Mouse (Mus musculus): ENCODE data around the gene Acap1. TPM values are rescaled to one million over a fixed set of nuclear protein-coding genes. Genes with fewer than 3 reads are reported as not detected.

Gene Acap1
- 1.4 and 5.0 TPM in 2 replicates for polyA plus RNA-seq (2015; fragmentation: Nextera tagmentation; extraction: Ambion mirVana)

DNA sequence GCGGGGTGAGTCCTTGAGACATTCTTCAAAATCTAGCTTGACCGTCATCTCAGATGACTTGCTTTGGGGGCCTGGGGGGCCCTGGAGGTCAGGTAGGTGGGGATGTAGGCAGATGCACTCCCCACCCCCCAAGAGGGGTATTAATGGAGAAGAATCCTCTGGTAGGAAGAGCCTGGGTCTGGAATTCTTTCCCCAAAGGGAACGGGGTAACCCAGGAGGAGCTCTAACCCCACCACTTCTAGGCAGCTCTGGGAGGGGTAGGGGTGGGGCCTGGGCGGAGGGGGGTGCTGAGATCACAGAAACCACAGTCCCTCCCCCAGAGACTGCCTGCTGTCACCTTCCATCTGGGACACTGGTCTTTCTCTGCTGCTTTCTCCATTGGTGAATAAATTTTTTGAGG is at the start of gene Acap1:
TSS of gene Acap1 (minus strand) at position 249 of the 400 bp plus-strand sequence.
- Histone ChIP-seq H3K4me2 (no peak within 1 kb of the TSS; the same call in 1 of the 2 replicates), H3K36me3 (no peaks in the 10 kb centered on the region), H3K27me3 (no peaks in the 10 kb centered on the region), H3K4me1 (peaks cover 24% of the 10 kb centered on the region), H3K27ac (no peak within 1 kb of the TSS), H3K4me3 (no peak within 1 kb of the TSS), H3K9ac (no peak within 1 kb of the TSS), H3K9me3 (no peaks in the 10 kb centered on the region)
- no peak for ATAC-seq (ENCODE audit: borderline replicate concordance, extremely low read depth, low FRiP score, low TSS enrichment)
- WGBS: 59% methylated on average over 4 of the region's 4 CpGs

DNA sequence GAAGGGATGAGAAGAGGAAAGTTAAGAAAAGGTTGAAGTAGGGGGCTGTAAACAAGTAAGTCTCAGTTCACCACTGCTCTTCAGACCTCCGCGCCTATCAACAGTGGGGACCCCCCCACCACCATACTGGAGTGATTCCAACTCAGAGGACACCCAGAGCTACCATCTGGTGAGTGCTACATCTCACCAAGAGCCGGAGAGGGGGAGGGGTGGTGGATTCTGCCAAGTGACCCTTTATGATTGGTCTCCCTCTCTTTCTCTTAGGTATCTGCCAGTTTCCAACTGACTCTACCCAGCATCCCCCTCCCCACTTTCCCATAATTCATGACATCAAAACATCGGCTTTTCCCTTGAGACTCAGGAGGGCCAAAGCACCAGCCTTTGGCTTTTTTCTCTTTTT is 45.6 kb upstream of the Acap1 start:
- WGBS: 65% methylated on average over 4 of the region's 4 CpGs
- no peak overlapping the region for H3K27ac ChIP-seq
- H3K27me3 ChIP-seq: peaks cover 29% of the 10 kb centered on the region
- peaks cover 12% of the 10 kb centered on the region for H3K36me3 ChIP-seq
- no peak overlapping the region for H3K9ac ChIP-seq
- H3K4me2 ChIP-seq: no peak overlapping the region
- peaks cover 17% of the 10 kb centered on the region for H3K4me1 ChIP-seq
- H3K4me3 ChIP-seq: no peak overlapping the region
- ATAC-seq (ENCODE audit: borderline replicate concordance, extremely low read depth, low FRiP score, low TSS enrichment): no peak
- no peaks in the 10 kb centered on the region for H3K9me3 ChIP-seq

DNA sequence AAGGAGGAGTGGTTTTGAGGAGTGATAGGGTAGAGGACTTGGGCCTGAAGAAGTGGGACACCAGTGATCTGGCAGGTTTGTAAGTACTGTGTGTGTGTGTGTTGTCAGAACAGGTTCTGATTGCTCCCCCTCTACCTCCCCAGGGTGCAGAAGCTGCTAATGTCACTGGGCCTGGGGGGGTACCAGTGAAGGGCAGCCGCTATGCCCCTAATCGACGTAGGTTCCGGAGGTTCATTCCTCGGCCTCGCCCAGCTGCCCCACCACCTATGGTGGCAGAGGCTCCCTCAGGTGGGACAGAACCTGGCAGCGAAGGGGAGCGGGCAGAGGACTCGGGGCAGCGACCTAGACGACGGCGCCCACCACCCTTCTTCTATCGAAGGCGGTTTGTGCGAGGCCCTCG is 44.4 kb upstream of the Acap1 start:
- H3K4me1 ChIP-seq: peaks cover 28% of the 10 kb centered on the region
- no peak overlapping the region for H3K27ac ChIP-seq
- no peak overlapping the region for H3K9ac ChIP-seq
- H3K4me2 ChIP-seq: no peak overlapping the region
- 94% methylated on average over 17 of the region's 17 CpGs for WGBS
- peaks cover 7% of the 10 kb centered on the region for H3K36me3 ChIP-seq
- no peak for ATAC-seq (ENCODE audit: borderline replicate concordance, extremely low read depth, low FRiP score, low TSS enrichment)
- peaks cover 38% of the 10 kb centered on the region for H3K27me3 ChIP-seq
- no peak overlapping the region for H3K4me3 ChIP-seq
- H3K9me3 ChIP-seq: no peaks in the 10 kb centered on the region

DNA sequence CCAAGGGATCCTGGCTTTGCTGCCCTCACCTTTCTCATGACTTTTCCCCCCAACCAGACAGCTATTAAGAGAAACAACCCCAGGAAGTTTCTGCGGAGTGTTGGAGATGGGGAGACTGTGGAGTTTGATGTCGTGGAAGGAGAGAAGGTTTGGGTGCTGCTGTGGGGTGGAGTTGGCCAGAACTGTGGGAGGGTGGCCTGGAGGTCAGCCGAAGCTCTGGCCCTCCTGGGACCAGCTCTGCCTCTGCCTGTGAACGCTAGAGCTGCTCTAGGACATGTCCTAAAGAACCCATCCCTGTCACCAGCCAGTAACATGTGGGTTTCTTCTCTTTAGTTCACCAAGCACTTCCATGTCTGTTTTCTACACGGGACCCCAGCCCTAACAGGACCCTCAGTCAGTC is 43.8 kb upstream of the Acap1 start:
- ATAC-seq (ENCODE audit: borderline replicate concordance, extremely low read depth, low FRiP score, low TSS enrichment): no peak
- 63% methylated on average over 5 of the region's 5 CpGs for WGBS
- H3K27me3 ChIP-seq: peaks cover 40% of the 10 kb centered on the region

DNA sequence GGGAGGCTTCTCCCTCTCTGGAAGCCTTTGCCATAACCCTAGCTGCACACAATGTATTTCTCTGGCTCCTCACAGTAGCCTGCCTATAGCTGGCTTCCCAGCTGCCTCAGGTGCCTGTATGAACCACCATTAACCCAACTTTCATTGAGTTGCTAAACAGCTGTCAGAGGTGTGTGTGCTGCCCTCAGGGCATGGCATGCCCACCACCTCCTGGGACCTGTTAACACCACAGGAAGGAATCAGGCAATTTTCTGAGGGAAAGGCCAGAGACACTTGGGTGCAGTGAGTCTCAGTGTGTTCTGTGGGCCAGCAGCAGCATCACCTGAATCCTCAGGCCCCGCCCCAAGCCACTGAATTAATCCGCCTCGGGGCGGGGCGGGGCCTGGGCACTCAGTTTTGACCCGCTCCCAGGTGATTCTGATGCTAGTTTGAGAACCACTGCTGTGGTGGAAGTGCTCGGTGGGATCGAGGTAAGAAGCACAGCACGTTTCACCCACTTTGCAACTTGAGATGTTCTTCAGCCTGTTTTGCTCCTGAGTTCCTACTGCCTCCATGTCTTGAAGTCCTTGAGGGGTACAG is 43.2 kb upstream of the Acap1 start:
- H3K9me3 ChIP-seq: no peaks in the 10 kb centered on the region
- H3K4me3 ChIP-seq: no peak overlapping the region
- H3K27me3 ChIP-seq: peaks cover 40% of the 10 kb centered on the region
- WGBS: 23% methylated on average over 9 of the region's 9 CpGs
- H3K9ac ChIP-seq: no peak overlapping the region
- H3K27ac ChIP-seq: no peak overlapping the region
- no peak for ATAC-seq (ENCODE audit: borderline replicate concordance, extremely low read depth, low FRiP score, low TSS enrichment)
- no peak overlapping the region for H3K4me2 ChIP-seq
- peaks cover 34% of the 10 kb centered on the region for H3K4me1 ChIP-seq
- H3K36me3 ChIP-seq: no peaks in the 10 kb centered on the region; the same call in 1 of the 2 replicates

More for the DNA sequence above, 43.8 kb upstream of the Acap1 start:
- H3K4me3 ChIP-seq: no peak overlapping the region
- H3K4me1 ChIP-seq: peaks cover 34% of the 10 kb centered on the region
- H3K4me2 ChIP-seq: no peak overlapping the region
- H3K9me3 ChIP-seq: no peaks in the 10 kb centered on the region
- H3K27ac ChIP-seq: no peak overlapping the region
- no peak overlapping the region for H3K9ac ChIP-seq
- H3K36me3 ChIP-seq: peaks cover 2% of the 10 kb centered on the region

DNA sequence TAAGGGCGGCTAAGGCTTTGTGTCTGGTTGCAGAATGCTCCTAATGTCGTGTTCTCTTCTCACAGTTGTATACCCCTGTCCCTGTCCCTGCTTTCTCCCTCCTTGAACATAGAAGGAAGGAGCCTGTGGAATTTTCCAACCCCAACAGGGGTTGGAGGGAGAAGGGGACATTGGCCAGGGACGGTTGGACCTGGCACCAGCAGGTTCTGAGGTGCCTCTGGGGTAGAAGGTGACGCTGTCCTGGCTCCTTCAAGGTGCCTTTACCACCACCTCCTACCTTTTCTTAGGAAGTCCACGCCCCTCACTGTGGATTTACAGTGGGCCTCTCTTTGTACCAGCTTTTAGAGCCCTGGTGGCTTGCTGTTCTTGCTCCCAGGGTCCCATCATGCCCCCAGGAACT is 42.5 kb upstream of the Acap1 start:
- H3K4me1 ChIP-seq: peaks cover 34% of the 10 kb centered on the region
- no peak overlapping the region for H3K9ac ChIP-seq
- H3K36me3 ChIP-seq: no peaks in the 10 kb centered on the region; the same call in 1 of the 2 replicates
- H3K4me3 ChIP-seq: no peak overlapping the region
- H3K27ac ChIP-seq: no peak overlapping the region
- ATAC-seq (ENCODE audit: borderline replicate concordance, extremely low read depth, low FRiP score, low TSS enrichment): no peak
- H3K27me3 ChIP-seq: peaks cover 40% of the 10 kb centered on the region
- no peaks in the 10 kb centered on the region for H3K9me3 ChIP-seq
- H3K4me2 ChIP-seq: no peak overlapping the region
- WGBS: 64% methylated on average over 5 of the region's 5 CpGs

DNA sequence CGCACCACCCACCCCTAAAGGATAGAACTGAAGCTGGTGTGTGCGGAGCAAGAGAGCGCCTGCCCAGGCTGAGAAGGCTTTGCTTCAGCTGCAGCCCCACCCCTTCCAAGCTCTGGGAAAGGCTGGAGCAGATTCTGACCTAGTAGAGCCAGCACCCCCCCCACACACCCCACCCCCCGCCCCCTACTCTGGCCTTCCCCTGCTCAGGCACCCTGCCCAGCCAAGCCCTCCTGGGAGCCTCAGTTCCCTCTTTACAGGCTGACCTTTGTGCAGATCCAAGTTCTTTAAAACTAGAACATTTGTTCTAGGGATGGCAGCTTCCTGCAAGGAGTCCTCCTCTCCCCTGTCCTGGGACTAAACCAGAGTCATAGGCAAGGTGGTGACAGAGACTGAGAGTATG is 42.0 kb upstream of the Acap1 start:
- Histone ChIP-seq H3K4me2 (peak overlapping the region; percentile 99; the same call in 1 of the 2 replicates), H3K36me3 (no peaks in the 10 kb centered on the region), H3K4me3 (no peak overlapping the region), H3K9me3 (no peaks in the 10 kb centered on the region), H3K27ac (no peak overlapping the region), H3K27me3 (peaks cover 40% of the 10 kb centered on the region), H3K9ac (no peak overlapping the region), H3K4me1 (peaks cover 34% of the 10 kb centered on the region)
- 43% methylated on average over 4 of the region's 4 CpGs for WGBS
- no peak for ATAC-seq (ENCODE audit: borderline replicate concordance, extremely low read depth, low FRiP score, low TSS enrichment)

DNA sequence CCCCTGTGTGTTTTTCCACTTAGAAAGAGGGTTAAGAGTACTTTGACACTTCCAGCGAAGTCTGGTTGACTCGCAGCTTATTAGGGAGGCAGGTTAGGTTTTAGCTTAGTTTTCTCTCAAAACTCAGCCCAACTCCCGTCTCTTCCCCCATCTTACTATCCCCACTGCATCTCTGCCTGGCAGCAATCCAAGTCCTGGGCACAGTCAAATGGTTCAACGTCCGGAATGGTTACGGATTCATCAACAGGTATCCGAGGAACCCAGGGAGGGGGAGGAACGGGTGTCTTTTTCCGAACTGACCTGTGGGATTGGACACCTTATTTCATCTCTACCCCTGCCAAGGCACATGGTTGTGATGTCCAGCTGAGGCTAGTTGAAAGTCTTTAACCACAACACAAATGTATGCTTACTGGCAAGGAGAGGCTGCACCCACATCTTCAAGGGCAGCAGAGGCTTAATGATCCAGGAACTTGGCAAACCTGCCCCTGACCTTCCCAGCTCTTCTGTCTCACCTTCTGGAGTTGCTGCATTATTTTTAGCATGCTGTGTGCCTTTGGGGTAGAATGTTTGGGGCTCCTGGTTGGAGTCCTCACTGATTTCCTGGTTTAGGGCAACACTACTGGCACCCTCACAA is 41.5 kb upstream of the Acap1 start:
- Histone ChIP-seq H3K27ac (no peak overlapping the region), H3K4me2 (peak overlapping the region; percentile 99), H3K27me3 (peaks cover 40% of the 10 kb centered on the region), H3K9ac (no peak overlapping the region), H3K4me3 (peak overlapping the region; percentile 53), H3K4me1 (peaks cover 34% of the 10 kb centered on the region), H3K9me3 (no peaks in the 10 kb centered on the region), H3K36me3 (no peaks in the 10 kb centered on the region)
- 22% methylated on average over 9 of the region's 9 CpGs for WGBS
- no peak for ATAC-seq (ENCODE audit: borderline replicate concordance, extremely low read depth, low FRiP score, low TSS enrichment)

DNA sequence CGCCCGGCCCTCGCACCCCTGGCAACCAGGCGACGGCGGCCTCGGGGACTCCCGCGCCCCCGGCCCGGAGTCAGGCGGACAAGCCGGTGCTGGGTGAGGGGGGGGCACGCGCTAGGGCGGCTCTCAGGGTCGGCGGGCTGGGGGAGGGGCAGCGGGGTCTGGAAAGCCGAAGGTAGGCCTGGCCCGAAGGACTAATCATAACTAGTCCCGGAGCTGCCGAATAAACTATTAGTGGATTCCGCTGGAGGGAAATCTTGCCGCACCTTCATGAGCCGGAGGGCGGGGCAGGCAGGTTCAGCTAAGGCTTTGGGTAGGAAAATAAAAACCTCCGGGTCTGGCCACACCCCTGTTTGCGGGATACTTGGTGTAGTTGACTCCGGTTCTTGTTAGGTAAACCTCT is 40.8 kb upstream of the Acap1 start:
- H3K36me3 ChIP-seq: no peaks in the 10 kb centered on the region
- H3K4me1 ChIP-seq: peaks cover 34% of the 10 kb centered on the region
- peaks cover 40% of the 10 kb centered on the region for H3K27me3 ChIP-seq
- ATAC-seq (ENCODE audit: borderline replicate concordance, extremely low read depth, low FRiP score, low TSS enrichment): no peak
- H3K9ac ChIP-seq: peak overlapping the region; percentile 44
- 1% methylated on average over 30 of the region's 30 CpGs for WGBS
- H3K9me3 ChIP-seq: no peaks in the 10 kb centered on the region
- no peak overlapping the region for H3K27ac ChIP-seq
- peak overlapping the region; percentile 53 for H3K4me3 ChIP-seq
- peak overlapping the region; percentile 99 for H3K4me2 ChIP-seq

DNA sequence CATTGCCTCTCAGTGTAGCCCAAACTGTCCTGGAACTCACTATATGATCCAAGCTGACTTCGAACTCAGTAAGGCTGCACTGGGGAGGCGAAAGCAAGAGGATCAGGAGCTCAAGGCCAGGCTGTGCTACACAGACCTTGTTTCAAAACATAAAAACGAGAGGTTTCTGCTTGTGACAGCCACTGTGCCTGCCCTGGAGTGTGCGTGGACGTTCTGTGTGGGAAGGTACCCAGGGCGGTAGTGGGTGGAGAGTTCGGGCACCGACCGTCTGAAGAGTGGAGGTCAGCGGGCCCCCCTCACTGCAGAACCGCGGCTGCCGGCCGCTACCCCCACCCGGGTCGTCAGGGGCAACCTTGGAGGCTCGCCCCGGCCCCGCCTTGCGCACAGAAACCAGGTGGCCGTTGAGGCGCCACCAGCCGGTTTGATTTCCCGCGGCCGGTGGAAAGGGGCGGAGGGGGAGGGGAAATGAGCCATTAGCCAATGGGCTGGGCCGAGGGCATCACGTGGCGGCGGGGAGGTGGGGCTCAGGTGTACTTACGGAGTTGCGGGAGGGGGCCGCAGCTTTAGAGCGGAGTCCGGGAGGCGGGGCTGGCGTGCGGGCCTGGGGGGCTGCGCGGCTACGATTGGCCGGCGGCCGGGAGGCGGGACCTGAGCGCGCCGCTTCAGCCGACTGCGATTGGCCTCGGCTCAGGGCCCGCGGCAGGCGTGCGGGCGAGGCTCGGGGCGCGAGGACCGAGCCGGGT is 40.0 kb upstream of the Acap1 start, which contains the start of gene Ybx2:
TSS of gene Ybx2 (plus strand) at position 660 of the 743 bp plus-strand sequence.
- Histone ChIP-seq H3K27ac (no peak within 1 kb of the TSS), H3K9ac (peak within 1 kb of the TSS; percentile 44), H3K4me1 (peaks cover 34% of the 10 kb centered on the region), H3K36me3 (no peaks in the 10 kb centered on the region), H3K4me2 (peak within 1 kb of the TSS; percentile 99), H3K9me3 (no peaks in the 10 kb centered on the region), H3K4me3 (peak within 1 kb of the TSS; percentile 53), H3K27me3 (peaks cover 40% of the 10 kb centered on the region)
- WGBS: 3% methylated on average over 46 of the region's 62 CpGs
- ATAC-seq (ENCODE audit: borderline replicate concordance, extremely low read depth, low FRiP score, low TSS enrichment): peak; percentile 76

DNA sequence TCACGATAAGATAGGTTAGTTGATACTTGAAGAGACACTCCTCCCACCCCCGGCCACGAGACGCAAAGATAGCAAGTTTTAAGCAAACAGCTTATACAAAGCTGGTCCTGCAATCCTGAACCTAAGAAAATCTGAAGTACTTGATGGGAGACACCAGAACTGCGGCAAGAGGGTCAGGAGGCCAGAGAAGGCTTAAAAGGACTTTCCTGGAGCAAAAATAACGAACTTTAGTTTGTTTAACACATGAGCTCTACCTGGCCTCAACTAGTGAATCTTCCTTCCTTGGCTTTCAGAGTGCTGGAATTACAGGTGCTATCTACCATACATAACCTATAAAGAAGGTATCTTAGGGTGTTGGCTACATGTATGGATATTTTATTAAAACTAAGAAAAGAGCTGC is 39.3 kb upstream of the Acap1 start:
- peak overlapping the region; percentile 15; the same call in 1 of the 2 replicates for H3K4me3 ChIP-seq
- H3K27ac ChIP-seq: no peak overlapping the region
- H3K36me3 ChIP-seq: no peaks in the 10 kb centered on the region
- no peak for ATAC-seq (ENCODE audit: borderline replicate concordance, extremely low read depth, low FRiP score, low TSS enrichment)
- H3K27me3 ChIP-seq: peaks cover 40% of the 10 kb centered on the region
- H3K9me3 ChIP-seq: no peaks in the 10 kb centered on the region
- H3K9ac ChIP-seq: no peak overlapping the region
- peaks cover 34% of the 10 kb centered on the region for H3K4me1 ChIP-seq
- 12% methylated on average over 6 of the region's 6 CpGs for WGBS
- peak overlapping the region; percentile 99 for H3K4me2 ChIP-seq

DNA sequence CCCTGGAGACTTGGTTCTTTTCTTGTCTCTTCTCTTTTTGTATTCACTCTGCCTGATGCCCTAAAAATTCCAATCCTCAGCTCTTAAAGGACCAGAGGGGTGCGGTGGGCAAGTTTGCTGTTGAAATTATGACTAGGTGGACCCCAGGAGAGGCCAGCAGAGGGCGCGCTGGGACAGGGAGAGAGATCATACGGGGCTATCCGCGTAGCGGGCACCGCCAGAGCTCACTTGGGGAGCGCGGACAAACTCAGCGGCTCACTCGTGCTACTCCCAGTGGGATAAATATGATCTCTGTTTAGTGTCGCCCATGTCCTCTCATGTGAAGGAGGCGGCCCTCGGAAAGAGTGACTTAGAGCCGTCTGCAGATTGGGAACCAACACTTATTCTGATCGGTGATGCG is 38.8 kb upstream of the Acap1 start:
- ATAC-seq (ENCODE audit: borderline replicate concordance, extremely low read depth, low FRiP score, low TSS enrichment): peak; percentile 53; the same call in 1 of the 2 replicates
- Histone ChIP-seq H3K4me3 (peak overlapping the region; percentile 15), H3K27ac (no peak overlapping the region), H3K9ac (no peak overlapping the region), H3K4me2 (peak overlapping the region; percentile 99), H3K9me3 (no peaks in the 10 kb centered on the region), H3K36me3 (no peaks in the 10 kb centered on the region), H3K27me3 (peaks cover 40% of the 10 kb centered on the region), H3K4me1 (peaks cover 34% of the 10 kb centered on the region)
- 0% methylated on average over 18 of the region's 18 CpGs for WGBS

All from lung, embryonic 15.5 days (tissue).